Mouse (Mus musculus) liver, embryonic 16.5 days (tissue): ENCODE results near the gene Prkci. TPM values are rescaled to one million over a fixed set of nuclear protein-coding genes. Genes with fewer than 3 reads are reported as not detected.

Source experiments
- ATAC-seq: fragments of 200-750 bp; cut with Nextera tagmentation; 2 replicates; pipeline ENCODE4 v1.8.0; 2017; ENCODE audit warnings: low read depth, mild to moderate bottlenecking, moderate number of reproducible peaks, moderate library complexity
- H3K27ac ChIP-seq: fragments of 300-500 bp; sonication (generic); 2 replicates; pipeline ENCODE4 v1.5.1; 2014; ENCODE audit warnings: mild to moderate bottlenecking, low read length
- H3K27me3 ChIP-seq: fragments of 300-500 bp; sonication (generic); 2 replicates; pipeline ENCODE4 v1.6.1; 2014; ENCODE audit warnings: low read depth, low read length, mixed read lengths; ENCODE audit not compliant: control insufficient read depth, insufficient read depth
- H3K36me3 ChIP-seq: fragments of 300-500 bp; sonication (generic); 2 replicates; pipeline ENCODE4 v1.6.1; 2014; ENCODE audit warnings: mild to moderate bottlenecking; ENCODE audit not compliant: control insufficient read depth, insufficient read depth
- H3K4me1 ChIP-seq: fragments of 300-500 bp; sonication (generic); 2 replicates; pipeline ENCODE4 v1.6.1; 2014; ENCODE audit warnings: low read depth, low read length, mixed read lengths; ENCODE audit not compliant: control insufficient read depth
- H3K4me2 ChIP-seq: fragments of 300-500 bp; sonication (generic); 2 replicates; pipeline ENCODE4 v1.6.1; 2014; ENCODE audit warnings: low read depth, low read length, mixed read lengths
- H3K4me3 ChIP-seq: fragments of 300-500 bp; sonication (generic); 2 replicates; pipeline ENCODE4 v1.5.1; 2014; ENCODE audit warnings: low read depth, mild to moderate bottlenecking, low read length
- H3K9ac ChIP-seq: fragments of 300-500 bp; sonication (generic); 2 replicates; pipeline ENCODE4 v1.6.1; 2014; ENCODE audit warnings: low read depth, low read length
- H3K9me3 ChIP-seq: fragments of 300-500 bp; sonication (generic); replicated peaks from 2 replicates; pipeline ENCODE4 v1.6.1; 2016; ENCODE audit warnings: low read length; ENCODE audit not compliant: control insufficient read depth
- WGBS: fragments of 180-500 bp; shearing (Covaris S2); extraction: QIAGEN DNeasy Blood & Tissue Kit; methylation state at CpG from one replicate; pipeline ENCODE4 v1.1.7; 2014; ENCODE audit not compliant: insufficient replicate concordance; 5-methylcytosine and 5-hydroxymethylcytosine counted together
- polyA plus RNA-seq: library from polyadenylated mRNA; unstranded; fragments of >200 nt; fragmentation: Nextera tagmentation; extraction: Ambion mirVana; gene quantifications from 2 replicates; pipeline ENCODE4 v1.2.1, GENCODE M21; 2015

The Prkci gene
- polyA plus RNA-seq, 1 experiment from 2014 or later: 5.4 TPM

- Histone ChIP-seq H3K27me3 (no peaks in the 10 kb centered on the region), H3K36me3 (no peaks in the 10 kb centered on the region), H3K4me3 (no peak overlapping the region), H3K9ac (no peak overlapping the region), H3K4me1 (no peaks in the 10 kb centered on the region), H3K9me3 (no peaks in the 10 kb centered on the region), H3K4me2 (no peak overlapping the region), H3K27ac (no peak overlapping the region)
- WGBS: 64% methylated on average over 7 of the region's 7 CpGs
- no peak for ATAC-seq
Measured at GRCm38 (mm10) chr3:31022895-31023436, 27.4 kb downstream of the Prkci start.

- peak; percentile 76 for ATAC-seq
- Histone ChIP-seq H3K4me2 (no peak overlapping the region), H3K4me3 (no peak overlapping the region), H3K4me1 (no peaks in the 10 kb centered on the region), H3K27me3 (no peaks in the 10 kb centered on the region), H3K27ac (no peak overlapping the region), H3K9me3 (no peaks in the 10 kb centered on the region), H3K36me3 (no peaks in the 10 kb centered on the region), H3K9ac (no peak overlapping the region)
- 68% methylated on average over 8 of the region's 8 CpGs for WGBS
Measured at GRCm38 (mm10) chr3:31027718-31028117, 32.2 kb downstream of the Prkci start.

- WGBS: 85% methylated on average over 9 of the region's 9 CpGs
- no peak overlapping the region for H3K27ac ChIP-seq
- no peaks in the 10 kb centered on the region for H3K27me3 ChIP-seq
- H3K36me3 ChIP-seq: no peaks in the 10 kb centered on the region
- no peaks in the 10 kb centered on the region for H3K9me3 ChIP-seq
- no peak for ATAC-seq
- H3K4me3 ChIP-seq: no peak overlapping the region
- H3K4me2 ChIP-seq: no peak overlapping the region
- no peaks in the 10 kb centered on the region for H3K4me1 ChIP-seq
- no peak overlapping the region for H3K9ac ChIP-seq
Measured at GRCm38 (mm10) chr3:31031621-31032020, 36.1 kb downstream of the Prkci start.

GRCm38 (mm10) chr3:31033644-31034043 is 38.1 kb downstream of the Prkci start:
- peaks cover 2% of the 10 kb centered on the region; the same call in 1 of the 2 replicates for H3K36me3 ChIP-seq
- H3K4me2 ChIP-seq: no peak overlapping the region
- no peak overlapping the region for H3K9ac ChIP-seq
- ATAC-seq: no peak
- H3K9me3 ChIP-seq: no peaks in the 10 kb centered on the region
- H3K4me3 ChIP-seq: no peak overlapping the region
- no peaks in the 10 kb centered on the region for H3K4me1 ChIP-seq
- no peaks in the 10 kb centered on the region for H3K27me3 ChIP-seq
- H3K27ac ChIP-seq: no peak overlapping the region
- WGBS: 51% methylated on average over 3 of the region's 3 CpGs

- Histone ChIP-seq H3K4me2 (no peak overlapping the region), H3K9ac (no peak overlapping the region), H3K27me3 (no peaks in the 10 kb centered on the region), H3K4me3 (no peak overlapping the region), H3K4me1 (no peaks in the 10 kb centered on the region), H3K36me3 (peaks cover 4% of the 10 kb centered on the region; the same call in 1 of the 2 replicates), H3K9me3 (no peaks in the 10 kb centered on the region), H3K27ac (no peak overlapping the region)
- ATAC-seq: no peak
- 82% methylated on average over 13 of the region's 13 CpGs for WGBS
Measured at GRCm38 (mm10) chr3:31037851-31038250, 42.3 kb downstream of the Prkci start.

GRCm38 (mm10) chr3:31038689-31039088 is 43.1 kb downstream of the Prkci start:
- WGBS: 78% methylated on average over 10 of the region's 10 CpGs
- no peak overlapping the region for H3K4me2 ChIP-seq
- no peak for ATAC-seq
- H3K9ac ChIP-seq: no peak overlapping the region
- H3K36me3 ChIP-seq: peaks cover 4% of the 10 kb centered on the region; the same call in 1 of the 2 replicates
- no peak overlapping the region for H3K4me3 ChIP-seq
- no peak overlapping the region for H3K27ac ChIP-seq
- no peaks in the 10 kb centered on the region for H3K9me3 ChIP-seq
- H3K27me3 ChIP-seq: no peaks in the 10 kb centered on the region
- no peaks in the 10 kb centered on the region for H3K4me1 ChIP-seq

- Histone ChIP-seq H3K27me3 (no peaks in the 10 kb centered on the region), H3K9me3 (no peaks in the 10 kb centered on the region), H3K4me1 (no peaks in the 10 kb centered on the region), H3K27ac (no peak overlapping the region), H3K4me2 (no peak overlapping the region), H3K36me3 (peaks cover 4% of the 10 kb centered on the region; the same call in 1 of the 2 replicates), H3K9ac (no peak overlapping the region), H3K4me3 (no peak overlapping the region)
- ATAC-seq: no peak
- WGBS: 58% methylated on average over 2 of the region's 2 CpGs
Measured at GRCm38 (mm10) chr3:31042992-31043391, 47.4 kb downstream of the Prkci start.

DNA sequence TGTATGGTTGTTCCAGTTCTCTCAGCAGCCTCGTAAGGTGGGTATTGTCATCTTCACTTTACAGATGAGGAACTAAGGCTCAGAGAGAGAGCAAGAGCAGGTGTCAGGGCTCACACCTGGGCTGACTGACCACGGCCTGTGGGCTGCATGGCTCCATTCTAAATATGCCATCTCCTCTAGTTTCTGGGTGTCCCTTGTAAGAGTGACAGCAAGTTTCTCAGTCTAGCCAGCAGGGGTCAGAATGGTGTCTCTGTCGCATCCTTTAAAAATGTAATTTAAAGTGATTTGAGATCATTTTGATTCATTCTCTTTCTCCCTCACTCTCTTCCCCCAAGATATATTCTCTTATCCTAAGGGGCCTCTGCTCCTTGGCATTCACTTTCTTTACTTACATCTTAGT is 51.7 kb downstream of the Prkci start:
- no peaks in the 10 kb centered on the region for H3K4me1 ChIP-seq
- H3K36me3 ChIP-seq: peaks cover 2% of the 10 kb centered on the region; the same call in 1 of the 2 replicates
- no peak overlapping the region for H3K9ac ChIP-seq
- no peaks in the 10 kb centered on the region for H3K27me3 ChIP-seq
- 54% methylated on average over 3 of the region's 3 CpGs for WGBS
- H3K9me3 ChIP-seq: no peaks in the 10 kb centered on the region
- no peak for ATAC-seq
- no peak overlapping the region for H3K4me2 ChIP-seq
- no peak overlapping the region for H3K27ac ChIP-seq
- H3K4me3 ChIP-seq: no peak overlapping the region

DNA sequence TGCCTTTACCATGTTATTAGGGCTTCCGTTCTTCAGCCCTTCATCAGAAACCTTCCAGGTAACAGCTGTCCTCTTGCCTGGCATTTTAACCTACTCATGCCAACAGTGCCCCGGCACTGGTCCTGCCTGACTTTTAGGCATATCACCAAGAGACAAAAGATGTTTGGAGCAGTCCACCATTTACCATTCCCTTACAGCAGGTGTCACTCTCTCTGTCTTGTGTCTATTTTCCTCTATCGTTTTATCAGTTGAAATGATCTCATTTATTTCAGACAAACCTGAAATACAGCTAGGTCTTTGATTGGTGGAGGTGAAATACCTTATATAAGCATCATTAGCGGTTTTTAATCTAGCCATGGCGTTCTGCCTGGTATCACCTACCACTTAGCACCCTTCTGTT is 53.5 kb downstream of the Prkci start:
- no peaks in the 10 kb centered on the region for H3K9me3 ChIP-seq
- H3K27ac ChIP-seq: no peak overlapping the region
- H3K4me3 ChIP-seq: no peak overlapping the region
- no peaks in the 10 kb centered on the region for H3K27me3 ChIP-seq
- ATAC-seq: no peak
- H3K4me1 ChIP-seq: no peaks in the 10 kb centered on the region
- H3K9ac ChIP-seq: no peak overlapping the region
- H3K4me2 ChIP-seq: no peak overlapping the region
- peaks cover 2% of the 10 kb centered on the region; the same call in 1 of the 2 replicates for H3K36me3 ChIP-seq
- WGBS: 70% methylated on average over 5 of the region's 5 CpGs
